Mouse (Mus musculus) spleen, postnatal 4 days (tissue): Measurements from ENCODE around the gene Card10.
A peak's percentile ranks its signal among the peaks of the same experiment; 100 is the strongest.
"Not testable (repeated sequence)": the region's sequence is repeated elsewhere in the genome, so short reads cannot be mapped to it uniquely, and the experiment has no call there.

Experiments used
- DNase-seq, 2 experiments: peaks; one replicate each; pipeline ENCODE4 v3.0.0; 2022; ENCODE audit warnings: low spot score in 2 of 2

Gene Card10

GRCm38 (mm10) chr15:78802776-78803391, at the start of gene Card10:
TSS of gene Card10 (minus strand) at chr15:78803042.
- peak; percentile 36 to 75 for DNase-seq

- peak; percentile 92 to 98 for DNase-seq
These were observed 48.8 kb upstream of the Card10 start for GRCm38 (mm10) chr15:78851505-78852153.

GRCm38 (mm10) chr15:78850944-78851343, 48.1 kb upstream of the Card10 start:
- DNase-seq = no peak

GRCm38 (mm10) chr15:78850059-78850824, 47.4 kb upstream of the Card10 start:
- DNase-seq = no peak

GRCm38 (mm10) chr15:78849485-78849884, 46.6 kb upstream of the Card10 start:
- DNase-seq = no peak

GRCm38 (mm10) chr15:78848467-78848866, 45.6 kb upstream of the Card10 start:
- DNase-seq = peak; percentile 80 to 95

GRCm38 (mm10) chr15:78846805-78847204, 44.0 kb upstream of the Card10 start:
- not testable (repeated sequence) for DNase-seq

GRCm38 (mm10) chr15:78846352-78846751, 43.5 kb upstream of the Card10 start:
- DNase-seq = no peak

GRCm38 (mm10) chr15:78845867-78846266, 43.0 kb upstream of the Card10 start:
- no peak for DNase-seq

- DNase-seq = no peak
These were observed 42.5 kb upstream of the Card10 start for GRCm38 (mm10) chr15:78845321-78845720.

- DNase-seq = no peak
These were observed 41.9 kb upstream of the Card10 start for GRCm38 (mm10) chr15:78844791-78845190.

- no peak for DNase-seq
These were observed 41.0 kb upstream of the Card10 start for GRCm38 (mm10) chr15:78843581-78844469.

- no peak for DNase-seq
These were observed 39.7 kb upstream of the Card10 start, which contains the start of gene Cdc42ep1 for GRCm38 (mm10) chr15:78842371-78843163. TSS of gene Cdc42ep1 (plus strand) at chr15:78842624.

GRCm38 (mm10) chr15:78841161-78841790, 38.4 kb upstream of the Card10 start:
- DNase-seq = no peak

- no peak for DNase-seq
These were observed 37.9 kb upstream of the Card10 start for GRCm38 (mm10) chr15:78840751-78841150.

- no peak for DNase-seq
These were observed 37.4 kb upstream of the Card10 start for GRCm38 (mm10) chr15:78840241-78840640.

- no peak for DNase-seq
These were observed 36.9 kb upstream of the Card10 start for GRCm38 (mm10) chr15:78839744-78840143.

GRCm38 (mm10) chr15:78836086-78836621, 33.3 kb upstream of the Card10 start:
- DNase-seq = no peak

GRCm38 (mm10) chr15:78835200-78836085, 32.6 kb upstream of the Card10 start:
- no peak for DNase-seq
